Mouse (Mus musculus) heart, postnatal 10 days (tissue): ENCODE measurements around the gene Wars. TPM values are rescaled to one million over a fixed set of nuclear protein-coding genes. Genes with fewer than 3 reads are reported as not detected.
"Not testable (repeated sequence)": the region's sequence is repeated elsewhere in the genome, so short reads cannot be mapped to it uniquely, and the experiment has no call there.

ENCODE experiments used
- DNase-seq, 2 experiments: peaks; one replicate each; pipeline ENCODE4 v3.0.0; 2021
- intact Hi-C: fragments of 180-260 bp; cut with DNase I; formaldehyde crosslinking; loops from one replicate; pipeline ENCODE4 v1.15.1; 2025
- total RNA-seq, 2 experiments: library from RNA; stranded (reverse); gene quantifications; 2 replicates each; pipeline ENCODE4 v1.2.3; 2021

Gene Wars
- total RNA-seq, 2 experiments from 2014 or later: 44.2 to 45.3 TPM

DNA sequence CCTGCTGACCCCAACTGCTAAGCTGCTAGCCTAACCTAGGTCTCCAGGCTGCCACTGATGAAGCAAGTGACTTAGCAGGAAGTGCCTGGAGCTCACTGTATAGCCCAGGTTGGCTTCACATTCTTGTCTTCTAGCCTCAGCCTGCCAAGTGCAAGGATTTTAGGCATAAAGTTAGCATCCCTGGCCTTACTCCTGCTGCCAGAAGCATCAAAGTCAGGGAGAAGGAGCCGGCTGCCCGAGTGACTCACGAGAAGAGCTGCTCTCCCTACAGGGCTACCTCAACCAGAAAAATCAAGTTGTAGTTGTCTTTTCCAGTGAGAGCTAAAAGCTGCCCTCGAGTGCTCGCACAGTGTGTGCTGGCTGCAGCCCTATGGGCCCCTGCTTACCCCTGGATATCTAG lies 35.5 kb downstream of the Wars start:
- intact Hi-C loops: no loop called here
- no peak for DNase-seq

GRCm38 (mm10) chr12:108857589-108858184 lies 36.3 kb downstream of the Wars start:
- peak; percentile 39 to 56 for DNase-seq
- intact Hi-C loops: no loop called here

GRCm38 (mm10) chr12:108857109-108857508 lies 36.9 kb downstream of the Wars start:
- DNase-seq: no peak
- intact Hi-C loops: no loop called here

- no peak for DNase-seq
- intact Hi-C loops: no loop called here
Measured at GRCm38 (mm10) chr12:108856186-108856585, 37.8 kb downstream of the Wars start.

DNA sequence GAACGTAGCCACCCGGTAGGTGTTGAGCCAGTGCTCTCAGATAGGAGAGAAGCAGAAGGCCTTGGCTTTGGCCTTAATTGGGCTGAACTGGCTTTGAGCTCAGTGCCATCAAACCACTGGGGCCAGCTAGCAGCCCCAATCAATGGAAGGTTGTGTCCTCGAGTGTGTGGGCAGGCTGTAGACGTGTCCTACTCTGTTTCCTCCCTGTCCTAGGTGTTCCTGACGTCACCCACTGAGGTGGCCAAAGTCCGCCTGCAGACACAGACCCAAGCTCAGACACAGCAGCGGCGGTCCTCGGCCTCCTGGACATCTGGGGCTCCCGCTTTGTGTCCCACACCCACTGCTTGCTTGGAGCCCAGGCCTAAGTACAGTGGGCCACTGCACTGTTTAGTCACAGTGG lies 38.9 kb downstream of the Wars start:
- DNase-seq: no peak
- intact Hi-C loops: no loop called here

DNA sequence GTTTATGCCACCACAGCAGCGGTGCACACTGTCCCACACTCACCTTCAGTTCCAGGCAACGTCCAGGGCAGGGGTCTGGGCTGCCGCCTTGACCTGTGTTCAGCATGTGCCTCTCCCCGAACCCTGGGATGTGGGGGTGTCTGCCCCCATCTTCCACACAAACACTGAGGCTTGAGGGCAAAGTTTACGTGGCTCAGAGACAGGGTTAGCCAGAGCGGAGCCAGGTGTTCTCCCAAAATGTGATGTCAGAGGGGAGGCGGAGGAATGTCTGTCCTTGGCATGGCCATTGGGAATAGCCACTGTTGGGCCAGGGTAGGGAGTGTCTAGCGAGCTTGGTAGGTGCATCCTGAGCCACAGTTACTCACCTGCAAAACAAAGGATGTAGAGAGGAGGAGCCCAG lies 41.2 kb downstream of the Wars start:
- intact Hi-C loops: no loop called here
- no peak for DNase-seq

DNA sequence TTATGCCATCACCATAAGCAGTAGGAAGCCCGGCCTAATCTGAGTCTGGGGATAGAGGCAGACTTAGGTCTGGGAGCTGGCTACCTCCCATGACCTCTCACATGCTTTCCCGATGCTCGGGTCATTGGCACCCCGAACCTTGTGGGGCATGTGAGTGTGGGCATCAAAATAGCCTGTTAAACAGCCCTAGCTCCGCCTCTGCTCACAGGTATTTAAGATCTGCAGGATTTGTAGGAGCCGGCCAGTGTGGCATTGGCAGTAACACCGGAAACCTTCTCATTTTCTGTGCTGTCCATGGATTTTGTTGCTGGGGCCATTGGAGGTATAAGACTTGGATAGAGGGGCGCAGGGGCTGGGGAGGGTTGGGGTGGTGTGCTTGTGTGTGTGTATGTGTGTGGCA lies 43.1 kb downstream of the Wars start:
- intact Hi-C loops: no loop called here
- no peak for DNase-seq

DNA sequence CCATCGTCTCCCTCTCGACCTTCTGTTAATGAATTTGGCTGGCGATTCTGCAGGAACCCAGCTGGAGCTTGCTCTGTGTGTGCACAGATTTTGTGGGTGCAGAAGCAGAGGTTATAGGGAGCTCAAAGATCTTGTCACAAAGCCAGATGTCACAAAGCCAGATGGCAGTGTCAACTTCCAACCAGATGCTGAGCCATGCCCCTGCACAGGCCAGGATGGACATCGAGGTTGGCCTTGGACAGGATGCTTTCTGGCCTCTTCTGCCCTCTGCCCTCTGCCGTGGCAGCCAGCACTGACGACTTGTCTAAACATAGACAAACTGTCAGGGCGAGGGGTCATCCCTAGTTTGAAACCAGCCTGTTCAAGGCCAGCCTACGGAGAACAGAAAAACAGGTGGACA lies 43.8 kb downstream of the Wars start:
- peak in 1 of 2 experiments; percentile 43 for DNase-seq
- intact Hi-C loops: no loop called here

DNA sequence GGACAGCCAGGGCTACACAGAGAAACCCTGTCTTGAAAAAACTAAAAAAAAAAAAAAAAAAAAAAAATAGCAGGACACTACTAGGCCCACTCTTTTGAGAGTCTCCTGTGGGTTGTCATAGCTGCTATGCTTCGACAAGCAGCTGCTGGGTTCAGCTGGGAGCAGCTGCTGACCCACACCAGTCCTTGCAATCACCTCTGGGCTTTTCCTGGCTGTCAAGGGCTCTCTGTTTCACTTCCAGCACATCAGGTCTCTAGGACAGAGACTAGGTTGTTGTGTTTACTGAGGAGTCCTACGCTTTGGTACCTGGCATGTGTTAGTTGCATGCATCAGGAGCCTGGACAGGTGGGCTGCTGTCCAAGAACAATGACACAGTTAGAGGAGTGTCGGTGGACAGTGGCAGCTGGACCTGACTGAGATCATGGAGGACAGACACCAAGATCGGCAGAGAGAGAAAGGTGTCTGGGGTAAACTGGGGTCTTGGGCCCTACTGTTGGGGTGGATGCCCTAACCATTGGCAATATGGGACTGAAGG lies 44.4 kb downstream of the Wars start:
- intact Hi-C loops: no loop called here
- peak in 1 of 2 experiments; percentile 44 for DNase-seq

- DNase-seq, intact Hi-C loops: not testable (repeated sequence)
Measured at GRCm38 (mm10) chr12:108848033-108848432, 45.9 kb downstream of the Wars start.

- intact Hi-C loops: no loop called here
- no peak for DNase-seq
Measured at GRCm38 (mm10) chr12:108842663-108843062, 51.3 kb downstream of the Wars start.

- no peak for DNase-seq
- intact Hi-C loops: no loop called here
Measured at GRCm38 (mm10) chr12:108841181-108841580, 52.8 kb downstream of the Wars start.

DNA sequence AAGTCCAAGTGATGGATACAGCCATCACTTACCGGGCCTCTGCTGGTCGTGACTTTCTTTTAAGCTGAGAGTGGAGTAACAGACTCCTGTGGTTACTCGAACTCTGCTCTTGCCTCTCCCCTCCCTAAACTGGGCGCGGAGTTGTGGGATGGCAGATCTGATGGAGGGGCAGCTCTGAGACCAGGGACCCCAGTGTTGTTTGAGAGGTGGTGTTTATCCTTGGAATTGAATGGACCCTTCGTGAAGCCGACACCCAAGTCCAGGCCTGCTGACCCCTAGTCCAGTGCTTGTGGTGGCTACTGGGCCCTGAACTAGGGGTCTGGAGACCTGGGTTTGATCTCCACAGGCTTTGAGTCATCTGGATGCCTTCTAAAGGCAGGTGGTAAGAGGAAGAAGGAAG lies 57.3 kb downstream of the Wars start:
- DNase-seq: no peak
- intact Hi-C loops: loop anchor here (2.0 kb wide), 1 partner anchor 56 kb away; the partner anchor contains the start of gene Wdr25

- intact Hi-C loops: loop anchor here (2.0 kb wide), 2 partner anchors 41 to 57 kb away; partner anchors contain the start of gene Wdr25
- peak; percentile 98 for DNase-seq
Measured at GRCm38 (mm10) chr12:108835840-108836409, 58.0 kb downstream of the Wars start, which contains the start of the genes Slc25a29 and Slc25a47. Gene Slc25a29, minus strand, starts transcription at chr12:108835883. Gene Slc25a47, plus strand, starts transcription at chr12:108836046.

- intact Hi-C loops: loop anchor here (2.0 kb wide), 1 partner anchor 41 kb away; no protein-coding TSS in a partner anchor
- DNase-seq: no peak
Measured at GRCm38 (mm10) chr12:108835208-108835839, 58.6 kb downstream of the Wars start.

DNA sequence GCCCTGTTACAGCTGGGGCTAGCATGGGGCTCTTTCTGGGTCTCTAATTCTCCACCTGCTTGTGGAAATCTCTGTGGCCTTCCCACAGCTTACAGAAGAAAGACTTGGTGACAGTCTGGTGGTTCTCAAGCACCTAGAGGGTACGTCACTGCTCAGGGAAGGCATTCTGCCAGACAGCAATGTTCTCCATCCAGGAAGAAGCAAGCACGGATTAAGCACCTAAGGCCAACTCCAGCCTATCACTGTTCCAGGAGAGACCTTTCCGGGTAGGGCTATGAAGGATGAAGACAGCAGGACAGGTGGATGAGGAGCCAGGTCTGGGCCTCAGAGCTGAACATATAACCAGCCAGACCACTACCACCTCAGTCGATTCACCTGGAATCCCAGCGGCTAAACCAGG lies 59.2 kb downstream of the Wars start:
- intact Hi-C loops: loop anchor here (2.0 kb wide), 1 partner anchor 40 kb away; no protein-coding TSS in a partner anchor

GRCm38 (mm10) chr12:108834337-108834736 lies 59.6 kb downstream of the Wars start:
- intact Hi-C loops: loop anchor here (2.0 kb wide), 1 partner anchor 40 kb away; no protein-coding TSS in a partner anchor
- no peak for DNase-seq

More for the DNA sequence above, 59.2 kb downstream of the Wars start:
- DNase-seq: no peak

DNA sequence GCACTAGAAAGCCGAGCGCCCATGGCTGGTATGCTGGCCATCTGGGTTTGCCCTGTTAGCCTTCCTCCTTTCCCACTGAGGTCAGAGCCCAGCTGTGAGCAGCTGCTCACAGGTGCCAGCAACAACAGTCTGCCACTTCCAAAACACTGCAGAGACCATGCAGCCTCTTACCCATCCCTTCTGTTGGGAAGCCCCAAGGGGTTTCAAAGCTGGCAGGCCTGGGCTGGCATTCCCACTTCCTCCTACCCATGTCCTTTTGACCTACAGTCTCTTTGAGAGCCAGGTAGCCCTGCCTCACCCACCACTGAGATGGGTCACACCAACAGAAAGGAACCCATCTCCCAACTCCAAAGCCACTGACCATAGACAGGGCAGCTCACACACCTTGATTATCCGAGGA lies 60.6 kb downstream of the Wars start:
- DNase-seq: no peak
- intact Hi-C loops: no loop called here

- peak in 1 of 2 experiments; percentile 28 for DNase-seq
- intact Hi-C loops: no loop called here
Measured at GRCm38 (mm10) chr12:108832851-108833250, 61.1 kb downstream of the Wars start.

DNA sequence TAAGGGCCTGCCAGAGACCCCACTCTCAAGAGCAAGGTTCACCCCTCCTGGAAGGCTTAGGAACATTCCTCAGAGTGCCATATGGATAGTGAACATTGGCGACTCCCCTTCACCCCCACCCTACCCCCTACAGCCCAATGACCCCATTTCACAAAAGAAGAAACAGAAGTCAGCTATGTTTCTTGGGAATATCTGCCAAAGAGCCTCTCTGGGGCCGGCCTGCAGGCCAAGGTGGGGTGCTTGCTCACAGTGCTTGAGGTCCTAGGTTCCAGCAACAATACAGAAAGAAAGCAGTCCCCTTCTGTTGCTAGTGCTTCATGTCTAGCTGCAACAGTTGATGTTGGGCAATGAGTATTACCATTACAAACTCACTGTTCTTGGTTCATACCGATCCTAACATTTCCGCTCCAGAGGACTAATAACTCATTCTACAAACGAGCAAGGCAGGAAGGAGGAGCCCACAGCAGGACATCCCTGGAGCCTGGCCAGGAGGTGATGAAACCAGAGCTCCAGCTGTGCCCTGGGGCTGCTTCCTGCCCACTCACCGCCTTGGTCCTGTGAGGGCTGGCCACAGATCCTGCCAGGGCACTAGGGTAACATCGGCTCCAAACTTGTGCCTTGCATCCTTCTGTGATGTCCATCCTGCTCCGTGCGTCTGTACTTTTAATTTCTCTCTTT lies 61.9 kb downstream of the Wars start:
- intact Hi-C loops: no loop called here
- DNase-seq: peak in 1 of 2 experiments; percentile 39

- no peak for DNase-seq
- intact Hi-C loops: no loop called here
Measured at GRCm38 (mm10) chr12:108830358-108830757, 63.6 kb downstream of the Wars start.
